Mouse (Mus musculus) kidney, postnatal 14 days (tissue): ENCODE results near the gene Tlr13.
A peak's percentile ranks its signal among the peaks of the same experiment; 100 is the strongest.

Source experiments
- DNase-seq: peaks from one replicate; pipeline ENCODE4 v3.0.0; 2022; ENCODE audit warnings: mixed read lengths

Gene Tlr13

DNA sequence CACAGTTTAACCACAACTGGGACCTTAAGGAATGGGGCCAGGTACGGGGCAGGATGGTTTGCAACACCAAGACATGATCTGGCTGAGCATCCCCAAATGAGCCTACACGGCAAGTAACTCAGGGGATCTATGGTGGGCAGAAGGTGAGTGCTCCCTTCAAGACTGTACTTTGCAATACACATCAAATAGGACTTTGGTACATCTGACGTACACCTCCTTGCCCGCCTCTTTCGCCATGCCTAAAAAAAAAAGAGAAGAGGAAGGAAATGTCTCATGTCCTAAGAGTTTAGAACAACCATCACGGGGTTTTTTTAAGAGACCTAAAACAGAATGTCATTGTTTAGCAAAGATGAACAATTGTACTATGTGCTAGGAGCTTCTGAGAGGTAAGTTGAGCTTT lies at the start of gene Tlr13:
Gene Tlr13, plus strand, starts transcription at position 269 of the 400 bp plus-strand sequence.
- no peak for DNase-seq

DNA sequence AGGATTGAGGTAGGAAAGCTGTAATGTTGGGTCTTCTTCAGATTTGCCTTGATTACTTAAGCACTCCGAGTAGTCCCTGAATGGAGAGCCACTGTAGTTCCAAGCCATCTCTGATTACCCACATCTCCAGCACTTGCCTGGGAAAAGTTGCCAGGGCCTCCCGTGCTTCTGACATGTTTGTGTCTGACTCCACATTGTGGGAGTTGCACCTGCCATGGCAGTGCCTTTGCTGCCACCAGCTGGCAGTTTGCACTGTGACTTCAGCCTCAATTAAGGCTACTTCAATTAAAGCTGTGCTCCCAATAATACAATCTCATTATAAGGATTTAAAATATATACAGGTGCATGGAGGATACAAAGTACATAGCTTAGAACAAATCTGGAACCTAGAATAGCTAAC lies 37.5 kb upstream of the Tlr13 start:
- peak; percentile 62 for DNase-seq

DNA sequence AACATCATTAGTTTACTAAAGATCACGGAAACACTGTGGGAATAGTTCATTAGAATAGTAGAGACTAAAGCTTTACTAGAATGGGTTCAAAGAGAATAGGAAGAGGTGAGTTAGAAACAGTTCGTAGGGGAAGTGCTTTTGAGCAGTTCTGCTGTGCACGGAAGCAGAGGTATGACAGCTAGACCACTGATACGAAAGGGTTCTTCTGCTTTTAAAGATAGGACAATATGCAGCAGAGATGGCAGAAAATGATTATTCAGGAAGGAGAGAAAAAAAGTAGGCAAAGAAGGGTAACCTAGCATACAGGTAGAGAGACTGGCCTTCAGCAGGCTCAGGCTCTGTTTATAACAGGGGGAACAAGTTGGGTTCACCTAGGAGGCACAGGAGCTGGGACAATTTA lies 29.1 kb upstream of the Tlr13 start:
- DNase-seq: no peak

DNA sequence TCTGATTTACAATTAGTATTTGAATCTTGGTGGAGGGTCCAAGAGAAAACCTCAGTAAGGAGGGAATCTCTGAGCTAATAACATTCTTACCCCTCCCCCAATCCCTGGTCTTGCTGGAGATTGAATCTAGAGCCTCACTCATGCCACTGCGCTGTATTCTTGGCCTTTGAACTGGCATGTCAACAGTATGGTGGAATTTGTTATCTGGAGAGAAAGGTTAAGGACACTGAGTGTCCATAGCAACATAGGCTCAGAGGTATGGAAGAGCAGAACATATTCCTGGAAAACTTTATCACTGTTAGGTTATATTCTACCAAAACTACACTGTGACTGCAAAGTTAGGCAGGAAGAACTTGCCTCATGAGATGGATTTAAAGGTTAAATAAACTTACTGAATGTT lies 28.3 kb upstream of the Tlr13 start:
- DNase-seq: no peak

DNA sequence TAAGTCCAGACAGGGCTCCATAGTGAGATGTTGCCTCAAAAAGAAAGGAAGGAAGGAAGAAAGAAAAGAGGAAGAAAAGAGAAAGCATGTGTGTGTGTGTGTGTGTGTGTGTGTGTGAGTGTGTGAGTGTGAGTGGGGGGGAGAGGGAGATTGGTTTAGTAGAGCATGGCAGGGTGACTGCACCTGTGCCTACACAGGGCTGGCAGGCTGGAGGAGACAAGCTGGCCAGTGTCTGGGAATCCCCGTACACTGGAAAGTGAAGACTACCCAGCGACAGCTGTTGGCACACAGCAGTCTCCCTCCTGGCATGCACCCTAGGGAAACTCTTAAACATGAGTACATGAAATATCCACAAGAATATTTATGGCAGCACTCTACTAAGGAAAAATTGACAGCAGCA lies 20.2 kb upstream of the Tlr13 start:
- no peak for DNase-seq

DNA sequence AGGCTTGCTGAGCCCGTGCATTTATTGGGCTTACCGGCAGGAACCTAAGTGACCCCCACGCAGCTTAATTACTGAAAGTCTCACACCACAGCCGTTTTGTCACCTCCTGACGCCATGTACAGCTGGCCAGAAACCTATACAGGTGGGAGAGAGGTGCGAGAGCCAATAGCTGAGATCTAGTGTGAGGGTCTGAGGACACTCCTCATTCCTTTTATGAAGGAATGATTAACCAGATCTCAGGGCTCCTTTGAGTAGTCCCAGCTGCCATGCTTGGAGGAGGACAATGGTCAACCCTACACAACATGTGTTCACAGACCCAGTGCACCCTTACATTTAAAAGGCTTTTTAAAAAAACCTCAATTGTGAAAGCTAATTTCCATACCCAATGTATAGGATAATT lies 14.7 kb upstream of the Tlr13 start:
- DNase-seq: no peak

DNA sequence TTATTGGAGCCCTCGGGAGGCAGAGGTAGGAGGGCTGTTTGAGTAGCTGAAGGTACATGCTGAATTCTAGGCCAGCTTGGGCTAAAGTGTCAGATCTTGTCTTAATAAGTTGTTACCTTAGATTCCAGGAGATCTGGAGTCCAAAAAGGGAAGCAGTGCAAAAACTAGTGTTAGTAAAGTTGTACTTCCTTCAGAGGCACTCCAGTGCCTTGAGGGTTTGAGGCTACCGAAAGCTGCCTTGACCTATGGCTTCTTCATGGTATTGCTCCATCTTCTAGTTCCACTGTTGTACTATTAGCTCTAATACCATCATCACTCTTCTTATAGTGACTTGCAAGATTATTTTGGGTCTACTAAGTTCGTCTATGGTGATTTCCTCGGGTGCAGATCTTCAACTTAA lies 13.1 kb upstream of the Tlr13 start:
- no peak for DNase-seq

DNA sequence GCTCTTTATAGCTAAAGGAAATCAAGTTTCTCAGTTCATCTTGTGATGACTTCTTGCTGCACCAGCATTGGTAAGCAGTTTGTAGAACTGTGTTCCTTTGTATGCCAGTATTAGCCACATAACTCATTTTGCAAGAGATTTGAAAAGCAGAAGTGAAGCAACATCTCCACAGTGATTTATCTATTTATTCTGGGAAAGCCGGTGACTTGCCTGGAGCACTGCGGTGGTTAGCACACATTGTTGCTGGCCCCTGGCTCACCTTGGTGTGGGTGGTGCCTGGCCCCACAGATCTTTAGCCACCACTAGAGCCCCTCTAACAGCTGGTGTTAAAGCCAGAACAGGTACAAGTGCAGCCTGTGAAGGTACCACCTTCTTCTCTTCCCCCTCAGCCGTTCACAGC lies 8.1 kb upstream of the Tlr13 start:
- DNase-seq: no peak

DNA sequence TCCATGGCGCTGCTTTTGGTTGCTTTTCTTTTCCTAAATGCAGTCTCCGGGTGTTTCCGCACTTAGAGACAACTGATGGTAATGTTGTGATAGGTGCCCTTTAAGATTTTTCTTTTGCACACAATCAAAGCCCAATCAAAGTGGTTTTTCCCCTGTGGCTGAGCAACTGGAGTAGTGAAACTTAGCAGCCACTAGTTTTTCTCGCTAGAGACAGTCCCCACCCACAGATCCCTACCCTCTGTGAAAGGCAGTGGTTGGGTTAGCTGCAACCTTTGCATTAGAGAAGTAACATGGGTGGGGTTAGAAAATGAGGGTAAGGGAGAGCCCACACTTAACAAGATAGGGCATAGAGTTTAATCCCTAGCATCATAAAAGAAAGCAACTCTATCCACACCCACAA lies 7.5 kb upstream of the Tlr13 start:
- DNase-seq: no peak

DNA sequence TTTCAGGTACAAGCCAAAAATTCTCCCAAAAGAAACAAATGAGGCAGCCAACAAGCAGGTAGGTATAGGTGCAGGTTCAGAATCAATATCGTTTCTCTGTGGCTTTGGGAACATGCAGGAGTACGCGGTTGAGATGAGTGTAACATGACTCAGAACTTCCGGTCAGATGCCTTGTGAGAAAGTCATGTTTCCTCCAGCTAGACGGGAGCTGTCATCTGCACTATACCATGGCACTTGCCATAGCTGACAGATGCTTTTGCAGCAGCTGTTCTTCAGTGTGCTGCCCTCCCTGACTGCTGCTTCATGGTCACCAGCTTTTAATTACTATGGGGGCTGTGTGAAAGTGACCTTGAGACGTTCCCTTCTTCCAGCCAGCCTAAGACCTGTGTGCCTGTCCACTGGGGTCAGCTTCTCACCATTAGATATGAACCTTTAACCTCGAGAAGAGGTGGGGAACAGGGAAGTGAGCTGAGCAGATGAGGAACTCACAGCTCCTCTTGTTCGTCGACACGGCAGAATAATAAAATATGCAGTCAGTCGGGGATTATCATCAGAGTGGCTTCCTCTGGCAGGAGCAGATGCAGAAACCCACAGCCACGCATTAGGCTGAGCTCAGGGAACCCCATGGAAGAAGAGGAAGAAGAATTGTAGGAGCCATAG lies 7.0 kb upstream of the Tlr13 start:
- DNase-seq: no peak

DNA sequence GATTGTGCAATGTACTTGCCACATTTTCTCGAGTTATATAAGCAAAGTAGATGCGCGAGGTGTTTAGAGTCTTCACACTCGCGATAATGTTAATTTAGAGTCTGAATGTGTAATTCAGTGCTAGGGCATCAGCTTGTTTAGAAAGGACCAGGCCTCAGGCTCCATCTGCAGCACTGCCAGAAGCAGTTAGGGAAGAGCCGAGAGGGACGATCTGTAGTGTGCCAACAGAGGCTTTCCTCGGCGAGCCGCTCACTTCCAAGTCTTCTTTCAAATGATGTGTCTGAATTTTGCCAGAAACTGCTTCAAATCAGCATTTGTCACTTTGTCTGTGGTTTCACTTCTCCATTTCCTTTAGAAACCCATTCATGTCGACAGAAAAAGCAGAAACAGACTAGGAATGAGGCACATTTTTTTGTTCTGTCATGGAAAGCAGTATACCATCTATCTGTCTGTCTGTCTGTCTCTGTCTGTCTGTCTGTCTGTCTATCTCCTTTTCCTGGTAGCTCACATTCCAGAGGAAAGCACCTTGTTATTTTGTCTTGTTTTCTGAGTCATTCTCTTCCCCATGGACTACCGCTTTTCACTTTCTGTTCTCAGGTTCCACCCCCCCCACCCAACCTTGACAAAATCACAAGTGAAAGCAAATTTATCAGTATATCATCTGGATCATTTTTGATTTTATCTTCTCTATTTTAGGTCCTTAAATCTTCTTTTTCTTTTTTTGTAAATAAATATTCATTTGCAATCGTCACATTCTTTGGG lies 3.5 kb upstream of the Tlr13 start:
- DNase-seq: no peak

DNA sequence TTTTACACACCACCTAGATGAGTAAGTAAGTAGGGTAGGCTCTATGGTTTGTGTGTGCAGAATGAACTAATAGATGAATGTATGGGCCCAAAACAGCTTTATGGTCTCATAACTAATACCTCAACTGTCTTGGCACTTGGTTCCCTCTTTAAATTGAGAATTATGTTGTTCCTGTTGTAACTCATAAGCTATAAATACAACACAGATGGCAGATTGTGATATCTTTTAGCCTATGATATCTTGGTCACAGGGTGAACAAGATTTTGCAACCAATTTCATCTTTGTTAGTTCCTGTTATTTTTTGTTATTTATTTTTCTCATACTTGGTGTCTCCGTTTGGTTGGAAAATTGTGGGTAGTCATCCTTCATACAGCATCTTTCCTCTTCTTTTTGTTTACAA lies 5.2 kb downstream of the Tlr13 start:
- no peak for DNase-seq

DNA sequence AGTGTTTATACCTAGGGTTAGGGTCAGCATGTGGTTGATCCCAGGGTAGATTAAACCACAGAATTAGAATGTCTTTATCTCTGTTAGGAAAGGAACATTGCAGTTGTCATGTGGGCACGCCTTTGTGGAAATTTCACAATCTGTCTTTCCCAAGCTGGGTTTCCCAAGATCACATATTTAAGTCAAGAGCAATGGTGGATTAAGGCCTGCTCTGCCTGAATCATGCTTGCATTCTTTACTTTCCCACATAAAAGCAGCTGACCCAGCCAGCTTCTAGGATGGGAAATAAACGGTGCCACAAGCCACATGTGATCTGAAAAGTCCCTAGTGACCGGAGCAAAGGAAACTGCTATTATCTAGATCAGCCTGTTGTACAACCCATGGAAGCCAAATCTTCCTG lies 6.5 kb downstream of the Tlr13 start:
- DNase-seq: no peak

DNA sequence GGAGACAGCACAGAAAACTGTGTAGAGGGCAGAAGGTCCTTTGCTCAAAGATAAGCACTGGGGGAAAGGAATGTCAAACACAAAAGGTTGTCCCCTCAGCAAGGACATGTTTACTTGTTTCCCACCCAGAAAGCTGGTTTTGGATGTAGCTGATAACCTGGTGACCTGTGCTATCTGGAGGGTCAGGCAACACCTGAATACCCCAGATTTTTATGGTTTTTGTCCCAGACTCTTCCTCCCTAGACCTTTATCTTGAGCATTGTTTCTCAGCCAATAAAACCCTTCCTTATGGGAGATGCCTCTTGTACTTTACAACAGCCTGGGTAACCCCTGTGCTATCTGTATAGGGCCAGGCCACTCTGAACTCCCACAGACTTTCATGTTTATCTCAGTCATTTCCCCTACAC lies 11.2 kb downstream of the Tlr13 start:
- no peak for DNase-seq

DNA sequence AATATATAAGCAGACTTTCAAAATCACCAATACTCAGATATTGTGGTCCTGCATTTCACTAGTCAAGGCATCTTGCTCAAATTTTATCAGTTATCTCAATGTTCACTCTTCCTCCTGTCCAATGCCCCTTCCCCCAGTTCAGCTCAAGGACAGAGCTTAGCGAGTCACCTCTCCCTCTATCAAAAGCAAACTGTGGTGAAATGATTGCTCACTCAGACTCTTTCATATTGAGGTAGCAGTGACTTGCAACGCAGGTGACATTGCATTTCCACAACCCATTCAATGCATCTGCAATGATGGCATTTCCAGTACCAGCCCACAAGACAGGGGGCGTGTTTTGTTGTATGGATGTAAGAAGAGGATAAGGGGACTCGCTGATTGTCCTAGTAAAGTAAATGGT lies 12.9 kb downstream of the Tlr13 start:
- no peak for DNase-seq

DNA sequence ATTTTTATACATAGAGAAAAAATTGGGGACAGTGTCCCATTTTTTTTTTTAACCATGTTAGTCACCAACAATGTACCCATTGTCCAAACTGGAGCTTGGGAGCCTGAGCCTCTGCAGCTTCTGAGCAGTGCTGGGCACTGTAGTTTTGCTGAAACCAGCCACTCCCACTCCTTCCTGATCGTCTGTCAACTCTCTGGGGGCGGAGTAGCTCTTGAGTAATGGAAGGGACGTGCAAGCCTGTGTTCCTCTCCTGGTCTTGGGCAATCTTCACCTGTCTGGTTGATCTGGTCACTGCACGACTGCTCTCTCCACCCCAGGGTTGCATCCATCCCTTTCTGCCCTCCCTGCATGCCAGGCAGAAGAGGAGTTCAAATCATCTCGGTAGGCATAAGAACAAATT lies 21.0 kb downstream of the Tlr13 start:
- DNase-seq: no peak

DNA sequence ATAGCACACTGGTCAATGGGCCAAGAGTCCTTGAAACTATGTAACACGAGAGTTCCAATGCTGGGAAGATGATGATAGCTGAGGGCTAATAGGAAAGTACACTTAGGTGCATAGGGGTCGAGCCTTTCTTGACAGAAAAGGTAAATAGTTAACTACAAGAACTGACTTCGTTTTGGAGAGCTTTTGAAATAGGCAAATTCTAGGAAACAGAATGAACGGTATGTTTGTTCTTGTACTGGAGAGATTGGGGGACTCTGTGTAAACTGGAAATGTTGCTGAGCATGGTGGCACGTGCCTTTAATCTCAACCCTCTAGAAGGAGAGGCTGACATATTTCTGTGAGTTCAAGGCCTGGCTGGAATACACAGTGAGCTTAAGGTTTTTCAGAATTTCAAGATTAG lies 21.6 kb downstream of the Tlr13 start:
- DNase-seq: no peak

DNA sequence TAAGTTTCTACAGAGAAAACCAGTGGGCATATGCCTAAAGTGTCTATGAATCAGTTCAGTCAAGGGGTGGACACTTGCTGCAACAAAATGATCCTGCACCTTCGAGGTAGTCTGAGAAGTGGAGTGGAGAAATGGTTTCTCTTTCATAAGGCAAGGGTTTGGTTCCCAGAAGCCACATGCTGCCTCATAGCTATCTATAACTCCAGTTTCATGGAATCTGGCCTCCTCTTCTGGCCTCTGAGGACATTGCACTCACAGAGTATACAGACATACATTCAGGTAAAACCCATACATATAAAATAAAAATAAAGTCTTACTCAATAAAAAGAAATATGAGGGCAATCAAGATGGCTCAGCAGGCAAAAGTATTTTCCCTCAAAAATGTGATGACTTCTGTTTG lies 22.1 kb downstream of the Tlr13 start:
- no peak for DNase-seq

DNA sequence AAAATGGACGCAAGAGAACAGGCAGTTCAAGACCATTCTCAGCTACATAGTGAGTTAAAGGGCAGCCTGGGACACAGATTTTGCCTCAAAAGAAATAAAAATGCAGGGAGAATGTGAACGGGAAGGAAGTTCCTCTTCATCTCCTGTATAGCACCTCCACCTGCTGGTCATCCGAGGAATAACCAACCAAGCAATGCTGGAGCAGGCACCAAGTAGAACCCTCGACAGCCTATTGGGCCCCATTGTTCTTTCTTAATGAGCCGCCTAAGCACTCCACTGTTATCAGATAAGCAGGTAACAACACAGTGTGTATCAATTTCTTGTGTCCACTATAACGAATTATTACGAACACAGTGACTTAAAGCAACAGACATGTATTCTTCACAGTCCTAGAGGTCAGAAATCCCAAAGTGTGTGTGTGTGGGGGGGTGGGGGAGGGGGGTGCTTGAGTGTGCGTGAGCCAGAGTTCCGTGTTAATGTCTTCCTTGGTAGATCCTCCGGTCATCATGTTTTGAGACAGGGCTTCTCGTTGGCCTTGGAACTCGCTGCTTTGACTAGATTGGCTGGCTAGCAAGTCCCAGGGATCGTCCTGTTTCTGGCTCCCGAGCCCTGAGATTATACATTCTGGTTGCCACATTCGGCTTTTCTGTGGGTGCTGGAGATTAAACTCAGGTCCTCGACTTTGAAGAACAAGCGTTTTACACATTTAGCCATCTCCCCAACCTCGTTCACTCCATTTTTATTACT lies 28.3 kb downstream of the Tlr13 start:
- peak; percentile 75 for DNase-seq

DNA sequence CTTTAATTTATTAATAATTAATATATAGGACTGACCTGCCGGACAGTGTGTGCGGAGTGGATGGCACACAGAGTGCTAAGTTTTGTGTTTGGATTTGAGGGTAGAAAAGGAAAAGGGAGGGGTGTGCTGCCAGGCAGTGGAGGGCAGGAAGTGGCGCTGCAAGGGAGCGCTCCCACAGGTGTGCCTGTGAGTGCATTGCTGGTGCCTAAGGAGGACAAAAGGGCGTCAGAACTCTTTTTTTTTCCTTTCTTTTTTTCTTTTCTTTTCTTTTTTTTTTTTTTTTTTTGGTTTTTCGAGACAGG lies 28.8 kb downstream of the Tlr13 start:
- DNase-seq: peak; percentile 7

DNA sequence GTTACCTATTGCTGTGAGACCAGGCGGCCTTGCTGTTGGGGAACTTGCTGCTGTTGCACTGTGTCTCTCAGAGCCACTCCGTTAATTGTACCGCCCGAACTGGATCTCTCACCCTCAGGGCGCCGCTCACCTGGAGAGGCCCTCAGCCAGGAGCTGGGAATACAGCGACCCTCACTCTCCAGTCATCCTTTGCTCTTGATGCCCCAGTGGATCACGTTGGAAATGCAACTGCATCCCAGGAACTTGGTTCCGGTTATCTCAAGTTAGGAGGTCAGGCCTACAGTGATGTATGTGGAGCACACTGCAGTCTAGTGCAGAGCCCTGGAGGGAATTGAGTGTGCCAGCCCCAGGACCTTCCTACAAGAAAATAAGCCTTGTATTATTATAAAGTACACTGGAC lies 33.3 kb downstream of the Tlr13 start:
- no peak for DNase-seq

DNA sequence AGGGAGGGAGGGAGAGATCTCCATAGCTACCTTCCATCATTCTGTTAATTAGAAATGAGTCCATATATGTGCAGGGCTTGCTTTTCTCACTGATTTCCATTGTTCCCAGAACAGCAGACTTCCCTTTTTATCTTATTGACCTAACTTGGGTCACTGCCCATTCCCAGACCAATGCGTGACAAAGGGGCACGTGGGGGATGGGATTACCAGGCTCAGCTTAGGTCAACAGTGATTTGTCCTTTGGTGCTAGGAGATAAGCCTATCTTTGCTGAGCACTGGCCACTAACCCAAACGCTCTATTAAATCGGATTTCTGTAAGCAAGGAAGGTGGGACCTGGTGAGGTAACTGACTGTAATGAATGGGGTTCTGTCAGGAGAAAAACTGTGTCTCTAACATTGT lies 41.3 kb downstream of the Tlr13 start:
- no peak for DNase-seq

DNA sequence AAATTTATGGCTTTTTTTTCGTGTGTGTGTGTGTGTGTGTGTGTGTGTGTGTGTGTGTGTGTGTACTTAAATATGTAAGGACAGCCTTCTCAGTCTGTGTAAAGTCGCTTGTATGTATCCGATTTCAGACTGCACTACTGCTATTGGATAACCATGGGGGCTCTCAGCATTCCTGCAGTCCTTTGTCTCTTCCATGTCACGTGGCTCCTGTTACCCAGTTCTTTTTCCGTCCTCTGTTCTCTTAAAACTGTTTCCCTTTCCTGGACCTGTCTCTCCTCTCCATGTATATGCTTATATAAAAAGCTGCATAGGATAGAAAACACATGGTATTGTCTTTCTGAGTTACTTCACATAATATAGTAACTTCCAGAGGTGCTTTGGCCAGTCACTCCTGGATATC lies 42.7 kb downstream of the Tlr13 start:
- DNase-seq: no peak
